Mouse (Mus musculus) left cerebral cortex, postnatal 10 days (tissue): ENCODE results near the gene Fmod. TPM values are rescaled to one million over a fixed set of nuclear protein-coding genes. Genes with fewer than 3 reads are reported as not detected.

Source experiments
- DNase-seq, 2 experiments: peaks; one replicate each; pipeline ENCODE4 v3.0.0; 2021 to 2022; ENCODE audit warnings: low spot score in 2 of 2, mixed read lengths in 1 of 2; ENCODE audit errors: extremely low spot score in 1 of 2
- intact Hi-C: fragments of 180-260 bp; cut with DNase I; formaldehyde crosslinking; loops from one replicate; pipeline ENCODE4 v1.15.1; 2025
- total RNA-seq, 2 experiments: library from RNA; stranded (reverse); gene quantifications; 2 replicates each; pipeline ENCODE4 v1.2.3; 2021

Gene Fmod
- total RNA-seq, 2 experiments from 2014 or later = 15.6 to 15.8 TPM

DNA sequence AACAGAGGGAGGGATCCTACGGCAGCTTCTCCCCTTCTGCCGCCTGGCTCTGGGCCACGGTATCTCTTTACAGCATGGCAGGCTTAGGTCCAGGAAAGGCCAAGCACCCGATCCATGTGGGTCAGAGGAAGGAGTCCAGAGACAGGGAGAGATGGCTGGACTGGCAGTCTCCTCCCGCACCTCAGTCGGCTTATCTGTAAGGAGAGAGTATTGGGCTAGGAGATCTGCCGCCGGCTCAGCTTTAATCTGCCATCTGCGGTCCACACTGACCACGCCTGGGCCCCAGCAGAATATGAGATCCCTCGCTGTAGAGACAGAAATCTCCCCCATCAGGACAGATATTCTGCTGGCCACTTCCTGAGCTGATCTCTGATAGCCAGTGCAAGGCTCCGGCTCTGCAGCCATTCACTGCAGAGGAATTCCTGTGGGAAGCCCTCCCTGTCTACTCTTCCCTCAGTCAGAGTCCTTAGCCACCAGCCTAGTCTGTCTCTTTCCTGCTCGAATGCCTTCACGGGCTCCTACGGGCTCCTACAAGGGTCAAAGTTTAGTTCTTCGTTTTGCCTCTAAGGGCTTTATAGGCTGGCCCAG is 49.9 kb downstream of the Fmod start:
- no peak for DNase-seq
- intact Hi-C loops = no loop called here

GRCm38 (mm10) chr1:134089074-134089473 is 52.0 kb downstream of the Fmod start:
- no peak for DNase-seq
- intact Hi-C loops = no loop called here

- DNase-seq = no peak
- intact Hi-C loops = no loop called here
Measured at GRCm38 (mm10) chr1:134091851-134092250, 54.8 kb downstream of the Fmod start.

GRCm38 (mm10) chr1:134092368-134092767 is 55.3 kb downstream of the Fmod start:
- DNase-seq = no peak
- intact Hi-C loops = no loop called here

DNA sequence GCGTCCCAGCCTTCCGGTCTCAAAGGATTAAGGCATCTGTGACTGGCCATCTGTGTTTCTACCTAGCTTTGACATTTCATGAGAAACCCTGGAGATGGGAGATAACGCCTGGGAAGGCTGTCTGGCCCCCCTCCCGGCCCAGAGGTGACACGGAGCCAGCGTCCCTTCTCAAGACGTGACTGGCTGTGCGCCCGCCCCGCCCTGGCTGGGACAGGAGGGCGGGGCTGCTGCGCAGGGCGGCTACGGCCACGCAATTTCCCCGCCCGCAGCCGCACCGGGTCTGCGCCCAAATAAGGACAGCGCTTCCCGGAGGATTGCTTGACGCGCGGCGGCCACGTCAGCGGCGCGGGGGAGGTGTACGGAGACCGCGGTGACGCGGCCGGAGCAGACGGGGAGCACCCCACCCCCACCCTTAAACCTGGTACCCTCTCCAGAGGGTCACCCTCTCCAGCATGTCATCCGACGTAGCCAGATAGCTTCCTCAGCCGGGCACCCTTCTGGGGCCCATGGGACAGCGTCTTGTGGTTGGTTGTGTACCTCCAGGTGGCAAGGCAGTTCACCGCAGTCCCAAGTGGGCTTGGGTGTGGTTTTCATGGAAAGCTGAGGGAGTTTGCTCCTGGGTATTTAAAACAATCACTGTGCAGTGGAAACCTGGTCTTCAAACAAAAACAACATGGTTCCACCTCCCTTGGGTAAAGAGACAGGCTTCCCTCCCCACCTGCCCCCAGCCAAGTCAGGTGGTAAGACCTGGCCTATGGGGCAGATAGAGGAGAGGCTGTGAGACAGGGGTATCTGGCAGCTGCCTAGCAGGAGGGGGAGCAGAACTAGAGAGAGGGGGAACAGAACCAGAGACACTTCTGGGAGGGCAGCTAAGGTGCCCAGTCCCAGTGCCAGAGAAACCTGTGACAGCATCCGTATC is 56.1 kb downstream of the Fmod start:
- DNase-seq = peak; percentile 79 to 95
- intact Hi-C loops = no loop called here

- intact Hi-C loops = no loop called here
- DNase-seq = no peak
Measured at GRCm38 (mm10) chr1:134093771-134094526, 56.9 kb downstream of the Fmod start.

GRCm38 (mm10) chr1:134095033-134095612 is 58.1 kb downstream of the Fmod start:
- DNase-seq = no peak

DNA sequence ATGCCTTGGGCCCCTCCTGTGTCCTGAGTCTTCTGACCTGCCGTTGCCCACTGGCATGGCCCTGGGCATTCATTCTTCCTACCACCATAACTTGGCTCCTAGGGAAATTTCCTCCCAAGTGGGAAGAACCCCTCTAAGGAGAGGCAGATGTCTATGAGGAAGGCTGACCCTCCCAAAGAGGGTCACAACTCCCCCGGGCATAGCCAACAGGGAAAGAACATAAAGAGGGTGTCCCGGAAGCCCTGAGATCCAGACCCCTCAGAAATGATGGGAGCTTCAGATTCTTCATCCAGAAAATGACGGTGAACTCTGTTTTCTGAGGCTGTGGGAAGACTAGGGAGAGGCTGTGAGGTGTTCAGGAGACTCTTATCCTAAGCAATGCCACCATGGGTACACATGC is 58.7 kb downstream of the Fmod start:
- no peak for DNase-seq
- intact Hi-C loops = loop anchor here (5.0 kb wide), 1 partner anchor 33 kb away; no protein-coding TSS in a partner anchor

More at GRCm38 (mm10) chr1:134095033-134095612, 58.1 kb downstream of the Fmod start:
- intact Hi-C loops = loop anchor here (5.0 kb wide), 1 partner anchor 33 kb away; no protein-coding TSS in a partner anchor

DNA sequence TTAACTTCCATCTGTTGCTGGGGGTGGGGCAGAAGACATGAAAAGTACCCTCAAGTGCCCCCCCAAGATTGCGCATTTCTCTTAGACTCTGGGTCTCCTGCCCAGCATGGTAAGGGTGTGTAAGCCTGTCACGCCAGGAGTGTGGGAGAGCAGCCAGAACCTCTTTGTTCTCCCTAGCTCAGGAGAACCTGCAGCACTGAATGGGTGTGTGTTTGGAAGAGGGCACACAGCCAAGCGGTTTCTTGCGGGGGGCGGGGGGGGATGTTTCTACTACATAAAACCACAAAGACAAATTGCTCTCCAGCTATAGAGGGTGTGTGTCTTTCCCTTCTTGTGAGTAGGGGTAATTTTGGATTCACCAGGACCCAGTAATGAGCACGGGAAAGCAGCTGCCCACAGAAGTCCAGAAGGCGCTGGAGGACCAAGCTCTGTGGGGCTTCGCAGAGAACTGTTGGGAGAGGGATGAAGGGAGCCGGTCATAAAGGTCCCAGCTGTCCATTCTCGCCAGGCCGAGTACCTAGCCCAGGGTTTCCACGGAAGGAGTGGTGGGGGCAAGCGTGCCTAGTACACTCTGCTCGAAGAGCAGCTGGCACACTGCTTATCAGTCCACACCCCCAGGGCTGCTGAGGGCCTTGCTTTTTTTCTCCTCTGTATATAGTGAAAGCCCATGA is 59.3 kb downstream of the Fmod start:
- DNase-seq = peak in 1 of 2 experiments; percentile 77

DNA sequence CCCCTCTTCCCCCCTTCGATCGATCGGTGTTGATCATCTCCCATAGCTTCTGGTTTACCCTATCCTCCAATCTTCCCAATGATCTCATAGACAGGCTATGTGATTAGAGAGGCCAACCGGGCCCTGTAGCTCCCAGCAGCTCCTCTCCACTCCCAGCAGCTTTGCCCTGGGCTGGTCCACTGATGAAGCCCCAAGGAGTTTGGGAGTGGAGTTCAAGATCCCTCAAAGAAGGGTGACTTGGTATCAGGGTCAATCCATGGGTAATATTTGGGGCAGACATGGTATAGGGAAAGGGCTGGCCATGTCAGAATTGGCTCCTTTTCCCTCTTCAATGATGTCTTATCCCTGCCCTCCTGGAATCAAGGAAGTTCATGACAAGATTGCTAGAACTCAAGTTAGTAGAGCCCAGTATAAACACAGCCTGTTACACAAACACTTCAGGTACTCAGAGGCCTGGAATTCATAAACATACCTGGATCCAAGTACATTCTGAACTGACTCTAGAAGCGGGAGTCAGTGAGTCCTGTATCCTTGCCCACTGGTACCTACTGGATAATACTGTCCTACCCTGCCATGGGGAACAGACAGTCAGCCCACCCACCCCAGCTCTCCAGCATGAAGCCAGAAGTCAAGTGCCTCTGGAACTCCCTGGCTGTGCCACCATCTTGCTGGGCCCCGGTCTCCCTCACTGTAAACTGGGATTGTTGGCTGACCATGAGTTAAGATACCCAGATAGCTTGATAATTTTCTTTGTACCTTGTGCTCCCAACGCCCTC is 60.2 kb downstream of the Fmod start:
- intact Hi-C loops = loop anchor here (5.0 kb wide), 1 partner anchor 35 kb away; no protein-coding TSS in a partner anchor
- no peak for DNase-seq

More for the DNA sequence above, 59.3 kb downstream of the Fmod start:
- intact Hi-C loops = loop anchor here (5.0 kb wide), 1 partner anchor 34 kb away; no protein-coding TSS in a partner anchor

Other genes with a start within 250 kb of the Fmod start
- gene Atp2b4, start 236.2 kb upstream of the Fmod start, total RNA-seq = 100 to 1,000 TPM; 257 to 273 TPM
- gene Optc, start 129.3 kb upstream of the Fmod start, total RNA-seq = 1 to 10 TPM; 2.0 to 2.1 TPM
- gene Prelp, start 115.8 kb upstream of the Fmod start, total RNA-seq = 1 to 10 TPM; 2.4 to 2.9 TPM
- 10 to 100 TPM; 10.0 to 11.5 TPM for gene Btg2, start 41.9 kb downstream of the Fmod start, total RNA-seq
- gene Chit1, start 74.0 kb downstream of the Fmod start, total RNA-seq = under 1 TPM; 0.26 to 0.60 TPM
- 1 to 10 TPM; 5.0 to 5.9 TPM for gene Chil1, start 144.9 kb downstream of the Fmod start, total RNA-seq
- gene Mybph, start 156.2 kb downstream of the Fmod start, total RNA-seq = not detected
- gene Adora1, start 198.2 kb downstream of the Fmod start, total RNA-seq = 100 to 1,000 TPM; 154 to 165 TPM